Mouse (Mus musculus) myocyte (in vitro differentiated cells): ENCODE data around the gene Tmsb15b2. TPM values are rescaled to one million over a fixed set of nuclear protein-coding genes. Genes with fewer than 3 reads are reported as not detected.

Source experiments
- H3K27me3 ChIP-seq: one replicate; pipeline ENCODE4 v1.6.1; 2011; ENCODE audit not compliant: control insufficient read depth, insufficient read depth, insufficient read length
- H3K36me3 ChIP-seq: one replicate; pipeline ENCODE4 v1.6.1; 2011; ENCODE audit not compliant: control insufficient read depth, insufficient read depth
- H3K4me2 ChIP-seq: one replicate; pipeline ENCODE4 v1.6.1; 2011; ENCODE audit warnings: low read depth, control low read depth
- H3K4me3 ChIP-seq: one replicate; pipeline ENCODE4 v1.5.1; 2011; ENCODE audit warnings: mild to moderate bottlenecking, control low read depth, moderate library complexity
- H3K79me2 ChIP-seq: one replicate; pipeline ENCODE4 v1.6.1; 2011; ENCODE audit not compliant: control insufficient read depth, insufficient read depth
- H3ac ChIP-seq: one replicate; pipeline ENCODE4 v1.6.1; 2011; ENCODE audit not compliant: control insufficient read depth, insufficient read length
- CEBPB ChIP-seq: IDR thresholded peaks from 2 replicates; pipeline ENCODE4 v1.6.1; 2011; ENCODE audit warnings: mild to moderate bottlenecking, moderate library complexity; ENCODE audit not compliant: poor library complexity, insufficient read depth, severe bottlenecking
- E2F4 ChIP-seq: IDR thresholded peaks from one replicate; pipeline ENCODE4 v1.6.1; 2011; ENCODE audit warnings: mild to moderate bottlenecking, control low read depth, moderate library complexity; ENCODE audit not compliant: insufficient read depth
- MAX ChIP-seq: IDR thresholded peaks from one replicate; pipeline ENCODE4 v1.6.1; 2011; ENCODE audit warnings: low read depth, mild to moderate bottlenecking, control low read depth
- MYOD1 ChIP-seq, 3 experiments: IDR thresholded peaks; one replicate each; pipeline ENCODE4 v1.6.1; 2011; ENCODE audit warnings: control low read depth in 2 of 3, low read depth in 2 of 3, mild to moderate bottlenecking in 2 of 3, moderate library complexity in 1 of 3; ENCODE audit not compliant: insufficient read length in 2 of 3, control insufficient read depth in 1 of 3
- MYOG ChIP-seq, 3 experiments: IDR thresholded peaks; one replicate each; pipeline ENCODE4 v1.6.1; 2011; ENCODE audit warnings: control low read depth in 2 of 3, low read depth in 2 of 3, mild to moderate bottlenecking in 2 of 3; ENCODE audit not compliant: insufficient read length in 2 of 3, control insufficient read depth in 1 of 3, insufficient read depth in 1 of 3
- POLR2A ChIP-seq: IDR thresholded peaks from one replicate; pipeline ENCODE4 v1.6.1; 2011; ENCODE audit warnings: low read depth, mild to moderate bottlenecking, control low read depth, moderate library complexity; ENCODE audit not compliant: insufficient read length
- POLR2AphosphoS2 ChIP-seq: IDR thresholded peaks from one replicate; pipeline ENCODE4 v1.6.1; 2011; ENCODE audit warnings: low read depth, control low read depth; ENCODE audit not compliant: insufficient read length
- REST ChIP-seq: IDR thresholded peaks from one replicate; pipeline ENCODE4 v1.6.1; 2011; ENCODE audit warnings: mild to moderate bottlenecking, control low read depth, moderate library complexity; ENCODE audit not compliant: insufficient read depth, insufficient read length
- SRF ChIP-seq: IDR thresholded peaks from one replicate; pipeline ENCODE4 v1.6.1; 2011; ENCODE audit warnings: low read depth; ENCODE audit not compliant: control insufficient read depth, insufficient read length
- TCF12 ChIP-seq: IDR thresholded peaks from one replicate; pipeline ENCODE4 v1.6.1; 2011; ENCODE audit warnings: mild to moderate bottlenecking, control low read depth; ENCODE audit not compliant: poor library complexity, insufficient read depth, severe bottlenecking
- TCF3 ChIP-seq: IDR thresholded peaks from one replicate; pipeline ENCODE4 v1.6.1; 2011; ENCODE audit warnings: low read depth, control low read depth; ENCODE audit not compliant: insufficient read length
- USF1 ChIP-seq: IDR thresholded peaks from one replicate; pipeline ENCODE4 v1.6.1; 2011; ENCODE audit warnings: low read depth, mild to moderate bottlenecking, control low read depth, moderate library complexity
- polyA plus RNA-seq: library from polyadenylated mRNA; unstranded; fragments of >200 nt; fragmentation: generic; extraction: Trizol; gene quantifications from one replicate; pipeline ENCODE4 v1.2.1, GENCODE M21; 2012; ENCODE audit warnings: missing spikeins

Gene Tmsb15b2
- polyA plus RNA-seq, 1 experiment = not detected

DNA sequence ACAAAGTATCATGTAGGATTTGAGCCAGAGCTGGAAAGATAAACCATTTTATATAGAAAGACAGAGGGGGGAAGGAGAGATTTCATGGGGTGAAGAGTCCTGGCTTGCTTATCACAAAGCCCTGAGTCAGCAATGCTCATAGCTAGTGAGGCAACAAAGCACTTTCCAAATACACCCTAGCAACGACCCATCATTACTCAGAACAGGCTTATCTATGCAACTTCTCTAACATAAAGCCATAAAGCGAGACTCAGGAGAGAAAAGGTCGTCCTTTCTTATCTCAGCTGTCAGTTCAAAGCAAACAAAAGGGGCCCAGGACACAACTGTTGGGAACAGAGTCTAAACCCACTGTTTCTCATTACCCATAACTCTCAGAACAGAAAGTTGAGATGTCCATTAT is 37.3 kb downstream of the Tmsb15b2 start:
- no peaks in the 10 kb centered on the region for H3K27me3 ChIP-seq
- H3K36me3 ChIP-seq = no peaks in the 10 kb centered on the region
- TF ChIP-seq TCF3 (no peak), USF1 (no peak), POLR2A (no peak), POLR2AphosphoS2 (no peak), MYOD1 (IDR thresholded peaks at IDR 0.05; ENCODE audit: control insufficient read depth in 1 of 3, insufficient read length in 2 of 3, low read depth in 2 of 3) (no peak), MYOG (IDR thresholded peaks at IDR 0.05; ENCODE audit: control insufficient read depth in 1 of 3, insufficient read depth in 1 of 3, insufficient read length in 2 of 3, low read depth in 2 of 3) (no peak), SRF (no peak), MAX (no peak), E2F4 (no peak), TCF12 (no peak), REST (no peak)
- no peak overlapping the region for H3ac ChIP-seq
- no peaks in the 10 kb centered on the region for H3K79me2 ChIP-seq
- no peak overlapping the region for H3K4me2 ChIP-seq
- no peak overlapping the region for H3K4me3 ChIP-seq

GRCm38 (mm10) chrX:136927031-136927430 is 48.3 kb downstream of the Tmsb15b2 start, which contains the start of gene H2bfm:
H2bfm (plus strand) TSS chrX:136927325.
- Histone ChIP-seq H3K27me3 (no peaks in the 10 kb centered on the region), H3K79me2 (no peaks in the 10 kb centered on the region), H3K4me2 (no peak within 1 kb of the TSS), H3ac (no peak within 1 kb of the TSS), H3K36me3 (no peaks in the 10 kb centered on the region), H3K4me3 (no peak within 1 kb of the TSS)
- TF ChIP-seq MAX (no peak), CEBPB (no peak), E2F4 (no peak), TCF3 (no peak), TCF12 (no peak), POLR2A (no peak), REST (no peak), USF1 (no peak), POLR2AphosphoS2 (no peak), MYOD1 (IDR thresholded peaks at IDR 0.05; ENCODE audit: control insufficient read depth in 1 of 3, insufficient read length in 2 of 3, low read depth in 2 of 3) (no peak), SRF (no peak), MYOG (IDR thresholded peaks at IDR 0.05; ENCODE audit: control insufficient read depth in 1 of 3, insufficient read depth in 1 of 3, insufficient read length in 2 of 3, low read depth in 2 of 3) (no peak)

DNA sequence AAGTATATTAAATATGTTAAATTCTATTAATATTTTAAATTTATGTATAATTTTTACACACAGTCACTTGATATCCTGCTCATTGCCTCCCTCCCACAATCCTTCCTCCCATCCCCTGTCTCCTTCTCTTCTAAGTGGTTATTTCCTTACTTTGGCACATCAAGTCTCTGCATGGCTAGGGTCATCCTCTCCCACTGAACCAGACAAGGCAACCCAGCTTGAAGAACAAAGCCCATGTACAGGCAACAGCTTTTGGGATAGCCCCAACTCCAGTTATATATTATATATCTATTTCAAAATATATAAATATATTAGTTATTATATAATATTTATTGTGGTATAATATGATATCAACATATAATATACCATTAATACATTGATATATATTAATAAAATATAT is 49.4 kb downstream of the Tmsb15b2 start:
- Histone ChIP-seq H3K27me3 (no peaks in the 10 kb centered on the region), H3K4me3 (no peak overlapping the region), H3K4me2 (no peak overlapping the region), H3K79me2 (no peaks in the 10 kb centered on the region), H3ac (no peak overlapping the region), H3K36me3 (no peaks in the 10 kb centered on the region)
- TF ChIP-seq MYOG (IDR thresholded peaks at IDR 0.05; ENCODE audit: control insufficient read depth in 1 of 3, insufficient read depth in 1 of 3, insufficient read length in 2 of 3, low read depth in 2 of 3) (no peak), REST (no peak), POLR2A (no peak), CEBPB (no peak), TCF3 (no peak), E2F4 (no peak), SRF (no peak)

Other genes starting within 250 kb of the Tmsb15b2 start
- 202 TPM for gene Morf4l2, start 231.8 kb downstream of the Tmsb15b2 start, polyA plus RNA-seq
- not detected for gene Glra4, start 195.4 kb downstream of the Tmsb15b2 start, polyA plus RNA-seq
- 0.14 TPM for gene Plp1, start 152.8 kb downstream of the Tmsb15b2 start, polyA plus RNA-seq
- gene Rab9b, start 106.7 kb downstream of the Tmsb15b2 start, polyA plus RNA-seq = not detected
- gene H2bfm, start 48.2 kb downstream of the Tmsb15b2 start, polyA plus RNA-seq = not detected
- gene Tmsb15l, start 1.4 kb upstream of the Tmsb15b2 start, polyA plus RNA-seq = not detected
- gene Tmsb15b1, start 1.4 kb upstream of the Tmsb15b2 start, polyA plus RNA-seq = not detected
- gene Zcchc18, start 17.7 kb upstream of the Tmsb15b2 start, polyA plus RNA-seq = 0.01 TPM
- gene Slc25a53, start 62.8 kb upstream of the Tmsb15b2 start, polyA plus RNA-seq = 1.1 TPM
- 0.44 TPM for gene Fam199x, start 74.1 kb upstream of the Tmsb15b2 start, polyA plus RNA-seq
- not detected for gene Esx1, start 146.6 kb upstream of the Tmsb15b2 start, polyA plus RNA-seq